Mouse (Mus musculus): ENCODE data around the gene Crybg3. TPM values are rescaled to one million over a fixed set of nuclear protein-coding genes. Genes with fewer than 3 reads are reported as not detected.
A peak's percentile ranks its signal among the peaks of the same experiment; 100 is the strongest.

The Crybg3 gene
- polyA plus RNA-seq, 1 experiment from 2014 or later: 11.6 TPM

GRCm38 (mm10) chr16:59567721-59568381, 32.9 kb downstream of the Crybg3 start:
- no peak overlapping the region for H3K4me2 ChIP-seq (ENCODE audit: low read depth, low read length)
- no peak overlapping the region for H3K9ac ChIP-seq (ENCODE audit: low read length)
- ATAC-seq (ENCODE audit: insufficient read depth, low FRiP score): peak; percentile 50; the same call in 1 of the 2 replicates
- 42% methylated on average over 9 of the region's 10 CpGs for WGBS
- H3K36me3 ChIP-seq (ENCODE audit: control insufficient read depth, insufficient read depth, low read length): no peaks in the 10 kb centered on the region
- no peak overlapping the region for H3K4me3 ChIP-seq (replicated peaks; ENCODE audit: low read length)
- no peaks in the 10 kb centered on the region for H3K27me3 ChIP-seq (ENCODE audit: control insufficient read depth, insufficient read depth, low read length)
- peaks cover 17% of the 10 kb centered on the region for H3K4me1 ChIP-seq (ENCODE audit: control insufficient read depth, insufficient read depth, low read length)
- H3K27ac ChIP-seq (ENCODE audit: low read length): peak overlapping the region; percentile 64
- H3K9me3 ChIP-seq (replicated peaks; ENCODE audit: control insufficient read depth, low read length): no peaks in the 10 kb centered on the region

GRCm38 (mm10) chr16:59566437-59566836, 34.3 kb downstream of the Crybg3 start:
- Histone ChIP-seq H3K27ac (ENCODE audit: low read length) (no peak overlapping the region; the same call in 1 of the 2 replicates), H3K9ac (ENCODE audit: low read length) (no peak overlapping the region), H3K4me2 (ENCODE audit: low read depth, low read length) (no peak overlapping the region), H3K36me3 (ENCODE audit: control insufficient read depth, insufficient read depth, low read length) (no peaks in the 10 kb centered on the region), H3K4me3 (replicated peaks; ENCODE audit: low read length) (no peak overlapping the region), H3K27me3 (ENCODE audit: control insufficient read depth, insufficient read depth, low read length) (no peaks in the 10 kb centered on the region), H3K9me3 (replicated peaks; ENCODE audit: control insufficient read depth, low read length) (no peaks in the 10 kb centered on the region), H3K4me1 (ENCODE audit: control insufficient read depth, insufficient read depth, low read length) (peaks cover 17% of the 10 kb centered on the region)
- no peak for ATAC-seq (ENCODE audit: insufficient read depth, low FRiP score)
- WGBS: 89% methylated on average over 4 of the region's 4 CpGs

- no peak overlapping the region for H3K27ac ChIP-seq (ENCODE audit: low read length)
- no peak overlapping the region for H3K4me2 ChIP-seq (ENCODE audit: low read depth, low read length)
- peaks cover 17% of the 10 kb centered on the region for H3K4me1 ChIP-seq (ENCODE audit: control insufficient read depth, insufficient read depth, low read length)
- H3K4me3 ChIP-seq (replicated peaks; ENCODE audit: low read length): no peak overlapping the region
- H3K9me3 ChIP-seq (replicated peaks; ENCODE audit: control insufficient read depth, low read length): no peaks in the 10 kb centered on the region
- no peak for ATAC-seq (ENCODE audit: insufficient read depth, low FRiP score)
- no peak overlapping the region for H3K9ac ChIP-seq (ENCODE audit: low read length)
- H3K36me3 ChIP-seq (ENCODE audit: control insufficient read depth, insufficient read depth, low read length): no peaks in the 10 kb centered on the region
- whole genome bisulfite sequencing: 87% methylated on average over 2 of the region's 2 CpGs
- H3K27me3 ChIP-seq (ENCODE audit: control insufficient read depth, insufficient read depth, low read length): no peaks in the 10 kb centered on the region
Measured at GRCm38 (mm10) chr16:59565631-59566030, 35.1 kb downstream of the Crybg3 start.

- no peak overlapping the region for H3K4me2 ChIP-seq (ENCODE audit: low read depth, low read length)
- no peak overlapping the region for H3K4me3 ChIP-seq (replicated peaks; ENCODE audit: low read length)
- no peaks in the 10 kb centered on the region for H3K36me3 ChIP-seq (ENCODE audit: control insufficient read depth, insufficient read depth, low read length)
- H3K9ac ChIP-seq (ENCODE audit: low read length): no peak overlapping the region
- H3K4me1 ChIP-seq (ENCODE audit: control insufficient read depth, insufficient read depth, low read length): peaks cover 20% of the 10 kb centered on the region
- H3K27me3 ChIP-seq (ENCODE audit: control insufficient read depth, insufficient read depth, low read length): no peaks in the 10 kb centered on the region
- H3K9me3 ChIP-seq (replicated peaks; ENCODE audit: control insufficient read depth, low read length): no peaks in the 10 kb centered on the region
- ATAC-seq (ENCODE audit: insufficient read depth, low FRiP score): no peak
- WGBS: 80% methylated on average over 5 of the region's 5 CpGs
- no peak overlapping the region for H3K27ac ChIP-seq (ENCODE audit: low read length)
Measured at GRCm38 (mm10) chr16:59564025-59564424, 36.8 kb downstream of the Crybg3 start.

- no peaks in the 10 kb centered on the region for H3K27me3 ChIP-seq (ENCODE audit: control insufficient read depth, insufficient read depth, low read length)
- ATAC-seq (ENCODE audit: insufficient read depth, low FRiP score): peak; percentile 62
- H3K9ac ChIP-seq (ENCODE audit: low read length): no peak overlapping the region
- no peak overlapping the region for H3K4me3 ChIP-seq (replicated peaks; ENCODE audit: low read length)
- WGBS: 45% methylated on average over 22 of the region's 22 CpGs
- no peaks in the 10 kb centered on the region for H3K9me3 ChIP-seq (replicated peaks; ENCODE audit: control insufficient read depth, low read length)
- H3K4me1 ChIP-seq (ENCODE audit: control insufficient read depth, insufficient read depth, low read length): peaks cover 6% of the 10 kb centered on the region; the same call in 1 of the 2 replicates
- peak overlapping the region; percentile 84 for H3K27ac ChIP-seq (ENCODE audit: low read length)
- no peak overlapping the region for H3K4me2 ChIP-seq (ENCODE audit: low read depth, low read length)
- 0 out of 2 replicates have a peak, but pooled peaks cover 6% of the 10 kb centered on the region for H3K36me3 ChIP-seq (ENCODE audit: control insufficient read depth, insufficient read depth, low read length)
Measured at GRCm38 (mm10) chr16:59559300-59560200, 41.2 kb downstream of the Crybg3 start.

- 0 out of 2 replicates have a peak, but pooled peaks cover 6% of the 10 kb centered on the region for H3K36me3 ChIP-seq (ENCODE audit: control insufficient read depth, insufficient read depth, low read length)
- no peak overlapping the region for H3K9ac ChIP-seq (ENCODE audit: low read length)
- no peaks in the 10 kb centered on the region for H3K9me3 ChIP-seq (replicated peaks; ENCODE audit: control insufficient read depth, low read length)
- ATAC-seq (ENCODE audit: insufficient read depth, low FRiP score): no peak
- no peaks in the 10 kb centered on the region for H3K27me3 ChIP-seq (ENCODE audit: control insufficient read depth, insufficient read depth, low read length)
- H3K4me2 ChIP-seq (ENCODE audit: low read depth, low read length): no peak overlapping the region
- no peak overlapping the region for H3K4me3 ChIP-seq (replicated peaks; ENCODE audit: low read length)
- peak overlapping the region; percentile 84; the same call in 1 of the 2 replicates for H3K27ac ChIP-seq (ENCODE audit: low read length)
- WGBS: 86% methylated on average over 10 of the region's 10 CpGs
- peaks cover 6% of the 10 kb centered on the region; the same call in 1 of the 2 replicates for H3K4me1 ChIP-seq (ENCODE audit: control insufficient read depth, insufficient read depth, low read length)
Measured at GRCm38 (mm10) chr16:59558916-59559299, 41.9 kb downstream of the Crybg3 start.

- H3K27ac ChIP-seq (ENCODE audit: low read length): no peak overlapping the region; the same call in 1 of the 2 replicates
- no peak overlapping the region for H3K9ac ChIP-seq (ENCODE audit: low read length)
- no peak for ATAC-seq (ENCODE audit: insufficient read depth, low FRiP score)
- no peak overlapping the region for H3K4me3 ChIP-seq (replicated peaks; ENCODE audit: low read length)
- no peaks in the 10 kb centered on the region for H3K9me3 ChIP-seq (replicated peaks; ENCODE audit: control insufficient read depth, low read length)
- no peak overlapping the region for H3K4me2 ChIP-seq (ENCODE audit: low read depth, low read length)
- 81% methylated on average over 12 of the region's 12 CpGs for WGBS
- H3K27me3 ChIP-seq (ENCODE audit: control insufficient read depth, insufficient read depth, low read length): no peaks in the 10 kb centered on the region
- H3K4me1 ChIP-seq (ENCODE audit: control insufficient read depth, insufficient read depth, low read length): peaks cover 5% of the 10 kb centered on the region
- H3K36me3 ChIP-seq (ENCODE audit: control insufficient read depth, insufficient read depth, low read length): 0 out of 2 replicates have a peak, but pooled peaks cover 6% of the 10 kb centered on the region
Measured at GRCm38 (mm10) chr16:59553490-59554161, 47.2 kb downstream of the Crybg3 start.

- Histone ChIP-seq H3K4me3 (replicated peaks; ENCODE audit: low read length) (no peak overlapping the region), H3K4me1 (ENCODE audit: control insufficient read depth, insufficient read depth, low read length) (peaks cover 17% of the 10 kb centered on the region), H3K27me3 (ENCODE audit: control insufficient read depth, insufficient read depth, low read length) (no peaks in the 10 kb centered on the region), H3K4me2 (ENCODE audit: low read depth, low read length) (no peak overlapping the region), H3K9me3 (replicated peaks; ENCODE audit: control insufficient read depth, low read length) (no peaks in the 10 kb centered on the region), H3K36me3 (ENCODE audit: control insufficient read depth, insufficient read depth, low read length) (0 out of 2 replicates have a peak, but pooled peaks cover 6% of the 10 kb centered on the region), H3K27ac (ENCODE audit: low read length) (no peak overlapping the region), H3K9ac (ENCODE audit: low read length) (no peak overlapping the region)
- peak; percentile 54; the same call in 1 of the 2 replicates for ATAC-seq (ENCODE audit: insufficient read depth, low FRiP score)
- 41% methylated on average over 5 of the region's 5 CpGs for WGBS
Measured at GRCm38 (mm10) chr16:59551507-59551906, 49.3 kb downstream of the Crybg3 start.

All from stomach, embryonic 16.5 days (tissue).